Mouse (Mus musculus) left cerebral cortex, postnatal 10 days (tissue): ENCODE data around the gene Tada3. TPM values are rescaled to one million over a fixed set of nuclear protein-coding genes. Genes with fewer than 3 reads are reported as not detected.

Experiments used
- microRNA-seq: library from miRNA; unstranded; fragments of <30 nt; microRNA quantifications from one replicate; pipeline ENCODE4 v1.2.0, GENCODE M21; 2022
- total RNA-seq, 2 experiments: library from RNA; stranded (reverse); gene quantifications; 2 replicates each; pipeline ENCODE4 v1.2.3; 2021

Gene Tada3
- total RNA-seq, 2 experiments from 2014 or later = 50.5 to 52.5 TPM

Small RNA genes within 50 kb of the gene (microRNA-seq; reads per million reads assigned to microRNA genes)
- gene Gm24387 = not detected

Other genes starting within 250 kb of the Tada3 start
- 100 to 1,000 TPM; 104 to 111 TPM for gene Lhfpl4, start 182.5 kb downstream of the Tada3 start, total RNA-seq
- 10 to 100 TPM; 24.8 to 26.2 TPM for gene Mtmr14, start 140.0 kb downstream of the Tada3 start, total RNA-seq
- 10 to 100 TPM; 21.0 to 22.3 TPM for gene Cpne9, start 95.6 kb downstream of the Tada3 start, total RNA-seq
- 10 to 100 TPM; 24.7 TPM for gene Brpf1, start 70.7 kb downstream of the Tada3 start, total RNA-seq
- gene Ogg1, start 50.9 kb downstream of the Tada3 start, total RNA-seq = 1 to 10 TPM; 5.5 to 6.4 TPM
- gene Camk1, start 33.9 kb downstream of the Tada3 start, total RNA-seq = 100 to 1,000 TPM; 107 to 112 TPM
- gene Arpc4, start 232 bp upstream of the Tada3 start, total RNA-seq = 100 to 1,000 TPM; 318 to 324 TPM
- gene Ttll3, start 11.4 kb upstream of the Tada3 start, total RNA-seq = 1 to 10 TPM; 6.1 to 8.1 TPM
- 10 to 100 TPM; 15.8 to 19.8 TPM for gene Rpusd3, start 41.5 kb upstream of the Tada3 start, total RNA-seq
- gene Cidec, start 57.9 kb upstream of the Tada3 start, total RNA-seq = not detected
- 10 to 100 TPM; 42.7 to 44.8 TPM for gene Jagn1, start 64.7 kb upstream of the Tada3 start, total RNA-seq
- gene Il17re, start 80.6 kb upstream of the Tada3 start, total RNA-seq = under 1 TPM; 0.55 to 0.66 TPM
- 1 to 10 TPM; 2.5 to 3.2 TPM for gene Il17rc, start 93.5 kb upstream of the Tada3 start, total RNA-seq
- 10 to 100 TPM; 87.4 to 88.4 TPM for gene Creld1, start 105.4 kb upstream of the Tada3 start, total RNA-seq
- gene Prrt3, start 124.0 kb upstream of the Tada3 start, total RNA-seq = 10 to 100 TPM; 34.1 to 36.0 TPM
- 10 to 100 TPM; 78.8 to 79.2 TPM for gene Emc3, start 153.8 kb upstream of the Tada3 start, total RNA-seq
- 1 to 10 TPM; 3.3 to 3.6 TPM for gene Fancd2, start 153.8 kb upstream of the Tada3 start, total RNA-seq
- gene Fancd2os, start 222.8 kb upstream of the Tada3 start, total RNA-seq = not detected
- gene Brk1, start 226.9 kb upstream of the Tada3 start, total RNA-seq = 100 to 1,000 TPM; 210 to 211 TPM
- 10 to 100 TPM; 45.1 to 49.9 TPM for gene Vhl, start 246.1 kb upstream of the Tada3 start, total RNA-seq